Mouse (Mus musculus) bone marrow macrophage, adult 2 months (primary cell): ENCODE results near the gene Rp2.

ENCODE experiments used
- CTCF ChIP-seq: IDR thresholded peaks from 2 replicates; pipeline ENCODE4 v1.5.1; 2012; ENCODE audit warnings: low read depth, mild to moderate bottlenecking, low read length, moderate library complexity
- POLR2A ChIP-seq: IDR thresholded peaks from 2 replicates; pipeline ENCODE4 v1.6.1; 2012; ENCODE audit warnings: mild to moderate bottlenecking, low read depth, low read length, borderline replicate concordance

DNA sequence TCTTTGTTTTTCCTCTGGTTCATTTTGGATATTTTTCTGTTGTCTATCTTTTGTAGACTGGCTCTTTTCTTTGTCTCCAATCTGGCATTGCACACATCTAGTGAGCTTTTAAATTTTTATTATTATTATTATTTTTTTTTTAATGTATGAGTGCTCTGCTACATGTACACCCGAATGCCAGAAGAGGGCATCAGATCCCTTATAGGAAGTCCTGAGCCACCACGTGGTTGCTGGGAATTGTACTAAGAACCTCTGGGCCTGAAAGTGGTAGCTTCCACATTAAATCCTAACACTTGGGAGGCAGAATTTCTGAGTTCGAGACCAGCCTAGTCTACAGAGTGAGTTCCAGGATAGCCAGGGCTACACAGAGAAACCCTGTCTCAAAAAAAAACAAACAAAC is 17.9 kb upstream of the Rp2 start:
- TF ChIP-seq CTCF (no peak), POLR2A (no peak)
